In the genomic region with DNA sequence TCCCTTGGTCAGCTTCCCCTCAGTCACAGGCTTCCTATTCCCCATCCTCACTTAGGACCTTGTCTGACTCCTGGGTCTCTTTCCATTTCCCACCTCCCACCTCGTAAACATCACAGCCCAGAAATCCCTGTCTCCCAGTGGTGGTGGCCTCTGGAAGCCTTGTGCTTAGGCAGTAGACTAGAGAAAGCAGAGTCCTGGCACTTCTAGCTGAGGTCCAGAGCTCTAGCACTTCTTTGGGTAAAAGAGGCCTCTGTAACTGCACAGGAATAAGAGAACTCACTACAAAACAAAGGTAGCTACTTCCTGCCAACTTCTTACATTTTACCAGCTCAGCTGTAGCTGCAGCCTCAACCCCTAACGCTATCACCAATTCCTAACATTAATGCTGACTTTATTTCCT, we compare ENCODE assay signal across 9 mouse cellular contexts. TPM values are rescaled to one million over a fixed set of nuclear protein-coding genes. Genes with fewer than 3 reads are reported as not detected.
DNase-seq lines count a peak whose midpoint lies in the region; ATAC-seq lines count a peak whose summit lies in the region.
"Had no signal": no experiment of that assay in that cellular context is flagged by ENCODE, and none has a peak within 500 bp of the region (broad histone marks: within the 10 kb centered on the region; RNA-seq: fewer than 3 reads in every experiment).

No protein-coding gene starts in this region.

- no peaks in the 10 kb centered on the region for H3K27me3 ChIP-seq in lung, embryonic 15.5 days
- no peaks in the 10 kb centered on the region for H3K27me3 ChIP-seq in embryonic facial prominence, embryonic 14.5 days (replicated peaks; ENCODE audit: control insufficient read depth, insufficient read depth, low read length)
- no peaks in the 10 kb centered on the region for H3K27me3 ChIP-seq in limb, embryonic 11.5 days (ENCODE audit: control insufficient read depth, insufficient read depth, low read length)
- no peaks in the 10 kb centered on the region for H3K27me3 ChIP-seq in splenic B cell, adult 2 months (ENCODE audit: control insufficient read depth, insufficient read depth, low read length, poor library complexity, severe bottlenecking)

- H3K4me1 ChIP-seq in lung, embryonic 15.5 days: peaks cover 59% of the 10 kb centered on the region
- H3K4me1 ChIP-seq in embryonic facial prominence, embryonic 14.5 days (ENCODE audit: control insufficient read depth, insufficient read depth, low read length): peaks cover 39% of the 10 kb centered on the region
- peaks cover 33% of the 10 kb centered on the region for H3K4me1 ChIP-seq in limb, embryonic 11.5 days (ENCODE audit: control insufficient read depth, insufficient read depth, low read length)

- intact Hi-C loops in left cerebral cortex, postnatal 14 days (cut with DNase I): loop anchor here (5.0 kb wide), 2 partner anchors 64 to 119 kb away; a partner anchor contains a TSS

- peak overlapping the region; percentile 69 for H3K4me2 ChIP-seq in lung, embryonic 15.5 days
- H3K4me2 ChIP-seq in embryonic facial prominence, embryonic 14.5 days (ENCODE audit: low read depth, low read length): peak overlapping the region; percentile 88
- H3K4me2 ChIP-seq in limb, embryonic 11.5 days (ENCODE audit: low read depth, severe bottlenecking): peak overlapping the region; percentile 70

- DNase-seq in lung, postnatal 25 days (ENCODE audit: low spot score): no peak
- DNase-seq in embryonic facial prominence, embryonic 14.5 days (ENCODE audit: low spot score): no peak
- no peak for DNase-seq in limb, embryonic 11.5 days (ENCODE audit: low spot score)
- peak; percentile 8 for DNase-seq in splenic B cell, adult 2 months (ENCODE audit: low read depth, low spot score)
- no peak for DNase-seq in left cerebral cortex, postnatal 14 days (ENCODE audit: low spot score in 2 of 2)
- no peak for DNase-seq in retina, embryonic 14.5 days (ENCODE audit: low spot score)

- ATAC-seq in lung, embryonic 15.5 days (ENCODE audit: borderline replicate concordance, extremely low read depth, low FRiP score, low TSS enrichment): no peak
- no peak for ATAC-seq in embryonic facial prominence, embryonic 14.5 days (ENCODE audit: low read depth)
- ATAC-seq in limb, embryonic 11.5 days (ENCODE audit: insufficient number of reproducible peaks, low FRiP score, low TSS enrichment, low read depth): no peak
- ATAC-seq in inflammation-experienced regulatory T-cells, adult 6 months: no peak

- peak overlapping the region; percentile 99 for H3K27ac ChIP-seq in lung, embryonic 15.5 days
- H3K27ac ChIP-seq in embryonic facial prominence, embryonic 14.5 days (replicated peaks; ENCODE audit: low read depth, low read length): peak overlapping the region; percentile 99; the same call in 1 of the 2 replicates
- no peak overlapping the region for H3K27ac ChIP-seq in limb, embryonic 11.5 days (replicated peaks; ENCODE audit: low read depth, low read length)

- H3K9me3 ChIP-seq in lung, embryonic 15.5 days: no peaks in the 10 kb centered on the region
- no peaks in the 10 kb centered on the region for H3K9me3 ChIP-seq in embryonic facial prominence, embryonic 14.5 days (ENCODE audit: control insufficient read depth, low read length)
- H3K9me3 ChIP-seq in limb, embryonic 11.5 days (ENCODE audit: control insufficient read depth, low read length): no peaks in the 10 kb centered on the region

- peak overlapping the region; percentile 80 for H3K9ac ChIP-seq in lung, embryonic 15.5 days
- H3K9ac ChIP-seq in embryonic facial prominence, embryonic 14.5 days (ENCODE audit: low read depth, low read length): peak overlapping the region; percentile 93
- peak overlapping the region; percentile 93; the same call in 1 of the 2 replicates for H3K9ac ChIP-seq in limb, embryonic 11.5 days (ENCODE audit: low read length)

- 10% methylated on average over 2 of the region's 2 CpGs for WGBS in lung, embryonic 15.5 days
- 16% methylated on average over 2 of the region's 2 CpGs for WGBS in embryonic facial prominence, embryonic 14.5 days
- 23% methylated on average over 2 of the region's 2 CpGs for WGBS in limb, embryonic 11.5 days

- H3K4me3 ChIP-seq in lung, embryonic 15.5 days: peak overlapping the region; percentile 62
- H3K4me3 ChIP-seq in embryonic facial prominence, embryonic 14.5 days (ENCODE audit: low read depth, low read length): peak overlapping the region; percentile 96
- peak overlapping the region; percentile 84 for H3K4me3 ChIP-seq in limb, embryonic 11.5 days (ENCODE audit: low read depth, low read length)

- H3K36me3 ChIP-seq in lung, embryonic 15.5 days: peaks cover 27% of the 10 kb centered on the region
- peaks cover 23% of the 10 kb centered on the region for H3K36me3 ChIP-seq in embryonic facial prominence, embryonic 14.5 days (ENCODE audit: control insufficient read depth, insufficient read depth, low read length)
- H3K36me3 ChIP-seq in limb, embryonic 11.5 days (ENCODE audit: control insufficient read depth, insufficient read depth, low read length): peaks cover 7% of the 10 kb centered on the region
- H3K36me3 ChIP-seq in splenic B cell, adult 2 months (ENCODE audit: control insufficient read depth, insufficient read depth, low read length, poor library complexity, severe bottlenecking): peaks cover 8% of the 10 kb centered on the region

RNA-seq across cellular contexts. Expression of a gene that starts 1.2 kb away (rescaled TPM):
- 62.7 and 63.2 TPM in 2 replicates for polyA plus RNA-seq in lung, embryonic 15.5 days (2015; fragmentation: Nextera tagmentation; extraction: Ambion mirVana)
- 79.6 and 83.0 TPM in 2 replicates for polyA plus RNA-seq in embryonic facial prominence, embryonic 14.5 days (2014; fragmentation: Nextera tagmentation; extraction: Ambion mirVana)
- 39.4 and 43.3 TPM in 2 replicates for polyA plus RNA-seq in limb, embryonic 11.5 days (2014; fragmentation: Nextera tagmentation; extraction: Ambion mirVana)
- total RNA-seq in left cerebral cortex, postnatal 14 days (2021): 10 to 100 TPM; 68.9 to 69.2 TPM
- polyA plus RNA-seq in inflammation-experienced regulatory T-cells, adult 6 months (2017; shearing (Covaris generic)): 100 to 1,000 TPM in 1 of 3 experiments, 10 to 100 TPM in 2; 90.0 to 104 (median 99.8) TPM

RNA-seq across cellular contexts. Expression of a gene that starts 1.5 kb away (rescaled TPM):
- polyA plus RNA-seq in lung, embryonic 15.5 days (2015; fragmentation: Nextera tagmentation; extraction: Ambion mirVana): 97.9 and 98.2 TPM in 2 replicates
- 67.8 and 70.2 TPM in 2 replicates for polyA plus RNA-seq in embryonic facial prominence, embryonic 14.5 days (2014; fragmentation: Nextera tagmentation; extraction: Ambion mirVana)
- 39.1 and 39.5 TPM in 2 replicates for polyA plus RNA-seq in limb, embryonic 11.5 days (2014; fragmentation: Nextera tagmentation; extraction: Ambion mirVana)
- total RNA-seq in left cerebral cortex, postnatal 14 days (2021): 10 to 100 TPM; 53.6 to 60.4 TPM
- polyA plus RNA-seq in inflammation-experienced regulatory T-cells, adult 6 months (2017; shearing (Covaris generic)): 100 to 1,000 TPM in 1 of 3 experiments, 10 to 100 TPM in 2; 77.8 to 132 (median 93.7) TPM

RNA-seq across cellular contexts. Expression of a gene that starts 17.5 kb away (rescaled TPM):
- polyA plus RNA-seq in lung, embryonic 15.5 days (2015; fragmentation: Nextera tagmentation; extraction: Ambion mirVana): 23.7 and 32.2 TPM in 2 replicates
- 25.1 and 25.7 TPM in 2 replicates for polyA plus RNA-seq in embryonic facial prominence, embryonic 14.5 days (2014; fragmentation: Nextera tagmentation; extraction: Ambion mirVana)
- 32.6 and 34.1 TPM in 2 replicates for polyA plus RNA-seq in limb, embryonic 11.5 days (2014; fragmentation: Nextera tagmentation; extraction: Ambion mirVana)
- total RNA-seq in left cerebral cortex, postnatal 14 days (2021): 10 to 100 TPM; 47.7 to 56.3 TPM
- polyA plus RNA-seq in inflammation-experienced regulatory T-cells, adult 6 months (2017; shearing (Covaris generic)): 10 to 100 TPM; 12.4 to 13.5 (median 12.6) TPM

RNA-seq across cellular contexts. Expression of a gene that starts 17.7 kb away (rescaled TPM):
- polyA plus RNA-seq in lung, embryonic 15.5 days (2015; fragmentation: Nextera tagmentation; extraction: Ambion mirVana): 19.0 and 21.1 TPM in 2 replicates
- polyA plus RNA-seq in embryonic facial prominence, embryonic 14.5 days (2014; fragmentation: Nextera tagmentation; extraction: Ambion mirVana): 15.1 and 19.1 TPM in 2 replicates
- polyA plus RNA-seq in limb, embryonic 11.5 days (2014; fragmentation: Nextera tagmentation; extraction: Ambion mirVana): 20.7 and 20.8 TPM in 2 replicates
- 10 to 100 TPM; 67.8 to 71.5 TPM for total RNA-seq in left cerebral cortex, postnatal 14 days (2021)
- 10 to 100 TPM; 12.8 to 14.6 (median 14.2) TPM for polyA plus RNA-seq in inflammation-experienced regulatory T-cells, adult 6 months (2017; shearing (Covaris generic))

RNA-seq across cellular contexts. Expression of a gene that starts 23.3 kb away (rescaled TPM):
- polyA plus RNA-seq in lung, embryonic 15.5 days (2015; fragmentation: Nextera tagmentation; extraction: Ambion mirVana): 0.77 and 1.5 TPM in 2 replicates
- polyA plus RNA-seq in embryonic facial prominence, embryonic 14.5 days (2014; fragmentation: Nextera tagmentation; extraction: Ambion mirVana): 1.3 and 1.5 TPM in 2 replicates
- 2.3 TPM in 1 of 2 replicates, not detected in the other for polyA plus RNA-seq in limb, embryonic 11.5 days (2014; fragmentation: Nextera tagmentation; extraction: Ambion mirVana)
- not detected for total RNA-seq in left cerebral cortex, postnatal 14 days (2021)
- not detected for polyA plus RNA-seq in inflammation-experienced regulatory T-cells, adult 6 months (2017; shearing (Covaris generic))
- total RNA-seq: common myeloid progenitor, adult 5-6 weeks had no signal
